Mouse (Mus musculus): ENCODE results near the gene Chrm3.

Gene Chrm3

GRCm38 (mm10) chr13:9977699-9978098, 382.9 kb downstream of the Chrm3 start:
- no peak for DNase-seq

GRCm38 (mm10) chr13:9973742-9974321, 386.8 kb downstream of the Chrm3 start:
- DNase-seq = no peak

GRCm38 (mm10) chr13:9971845-9972244, 388.8 kb downstream of the Chrm3 start:
- DNase-seq = no peak

GRCm38 (mm10) chr13:9952619-9953018, 408.0 kb downstream of the Chrm3 start:
- no peak for DNase-seq

GRCm38 (mm10) chr13:9951376-9951775, 409.3 kb downstream of the Chrm3 start:
- no peak for DNase-seq

- no peak for DNase-seq
Observed at GRCm38 (mm10) chr13:9949091-9949490, 411.6 kb downstream of the Chrm3 start.

GRCm38 (mm10) chr13:9940186-9940585, 420.5 kb downstream of the Chrm3 start:
- DNase-seq = no peak

GRCm38 (mm10) chr13:9938798-9939485, 421.7 kb downstream of the Chrm3 start:
- DNase-seq = no peak

GRCm38 (mm10) chr13:9932714-9933113, 427.9 kb downstream of the Chrm3 start:
- DNase-seq = no peak

GRCm38 (mm10) chr13:9930606-9931005, 430.0 kb downstream of the Chrm3 start:
- DNase-seq = no peak

- DNase-seq = no peak
Observed at GRCm38 (mm10) chr13:9929978-9930377, 430.7 kb downstream of the Chrm3 start.

- DNase-seq = no peak
Observed at GRCm38 (mm10) chr13:9921150-9921549, 439.5 kb downstream of the Chrm3 start.

- no peak for DNase-seq
Observed at GRCm38 (mm10) chr13:9912697-9913096, 447.9 kb downstream of the Chrm3 start.

GRCm38 (mm10) chr13:9908707-9909106, 451.9 kb downstream of the Chrm3 start:
- DNase-seq = no peak

- no peak for DNase-seq
Observed at GRCm38 (mm10) chr13:9907202-9907601, 453.4 kb downstream of the Chrm3 start.

- DNase-seq = no peak
Observed at GRCm38 (mm10) chr13:9904455-9904854, 456.2 kb downstream of the Chrm3 start.

GRCm38 (mm10) chr13:9900653-9901385, 459.8 kb downstream of the Chrm3 start:
- no peak for DNase-seq

GRCm38 (mm10) chr13:9898664-9899369, 461.8 kb downstream of the Chrm3 start:
- DNase-seq = no peak

GRCm38 (mm10) chr13:9897231-9897630, 463.4 kb downstream of the Chrm3 start:
- no peak for DNase-seq

GRCm38 (mm10) chr13:9895045-9895625, 465.5 kb downstream of the Chrm3 start:
- no peak for DNase-seq

- no peak for DNase-seq
Observed at GRCm38 (mm10) chr13:9891088-9891487, 469.6 kb downstream of the Chrm3 start.

GRCm38 (mm10) chr13:9890460-9890859, 470.2 kb downstream of the Chrm3 start:
- no peak for DNase-seq

GRCm38 (mm10) chr13:9889954-9890353, 470.7 kb downstream of the Chrm3 start:
- no peak for DNase-seq
